Mouse (Mus musculus) limb, embryonic 14.5 days (tissue): Measurements from ENCODE around the gene Gria1. TPM values are rescaled to one million over a fixed set of nuclear protein-coding genes. Genes with fewer than 3 reads are reported as not detected.

ENCODE experiments used
- ATAC-seq: fragments of 200-750 bp; cut with Nextera tagmentation; 2 replicates; pipeline ENCODE4 v1.8.0; 2017; ENCODE audit warnings: low read depth, moderate number of reproducible peaks, moderate TSS enrichment; ENCODE audit not compliant: low FRiP score
- DNase-seq: peaks from one replicate; pipeline ENCODE4 v3.0.0-alpha.2; 2015; ENCODE audit warnings: low spot score
- H3K27ac ChIP-seq: fragments of 300-500 bp; sonication (generic); replicated peaks from 2 replicates; pipeline ENCODE4 v1.5.1; 2014; ENCODE audit warnings: low read depth, mild to moderate bottlenecking, low read length, moderate library complexity, mixed read lengths
- H3K27me3 ChIP-seq: fragments of 300-500 bp; sonication (generic); 2 replicates; pipeline ENCODE4 v1.6.1; 2014; ENCODE audit warnings: low read length, mixed read lengths; ENCODE audit not compliant: control insufficient read depth, insufficient read depth
- H3K36me3 ChIP-seq: fragments of 300-500 bp; sonication (generic); 2 replicates; pipeline ENCODE4 v1.6.1; 2014; ENCODE audit warnings: mild to moderate bottlenecking, low read length, moderate library complexity, mixed read lengths; ENCODE audit not compliant: control insufficient read depth, insufficient read depth
- H3K4me1 ChIP-seq: fragments of 300-500 bp; sonication (generic); 2 replicates; pipeline ENCODE4 v1.6.1; 2014; ENCODE audit warnings: antibody characterized with exemption, low read length, mixed read lengths; ENCODE audit not compliant: control insufficient read depth, insufficient read depth
- H3K4me2 ChIP-seq: fragments of 300-500 bp; sonication (generic); replicated peaks from 2 replicates; pipeline ENCODE4 v1.6.1; 2014; ENCODE audit warnings: low read depth, mild to moderate bottlenecking, low read length, moderate library complexity; ENCODE audit not compliant: severe bottlenecking
- H3K4me3 ChIP-seq: fragments of 300-500 bp; sonication (generic); replicated peaks from 2 replicates; pipeline ENCODE4 v1.5.1; 2014; ENCODE audit warnings: low read length
- H3K9ac ChIP-seq: fragments of 300-500 bp; sonication (generic); 2 replicates; pipeline ENCODE4 v1.6.1; 2014; ENCODE audit warnings: mild to moderate bottlenecking, low read depth, low read length, moderate library complexity; ENCODE audit not compliant: severe bottlenecking
- H3K9me3 ChIP-seq: fragments of 300-500 bp; sonication (generic); 2 replicates; pipeline ENCODE4 v1.6.1; 2016; ENCODE audit warnings: low read length; ENCODE audit not compliant: control insufficient read depth
- POLR2A ChIP-seq: fragments of 200-500 bp; IDR thresholded peaks from 2 replicates; pipeline ENCODE4 v1.8.0; 2012; ENCODE audit warnings: inconsistent platforms, mild to moderate bottlenecking, moderate library complexity, borderline replicate concordance; ENCODE audit not compliant: insufficient read depth, insufficient read length; ENCODE audit errors: extremely low read depth
- WGBS: fragments of 180-500 bp; shearing (Covaris S2); extraction: QIAGEN DNeasy Blood & Tissue Kit; methylation state at CpG from one replicate; pipeline ENCODE4 v1.1.7; 2014; 5-methylcytosine and 5-hydroxymethylcytosine counted together
- polyA plus RNA-seq, 2 experiments: library from polyadenylated mRNA; depleted of rRNA in 1 of 2; stranded (reverse) in 1 of 2; unstranded in 1 of 2; fragments of >200 nt; fragmentation: Nextera tagmentation in 1 of 2; extraction: Ambion mirVana in 1 of 2; gene quantifications; 2 replicates each; pipeline versions ENCODE4 v1.2.1 to v1.2.3; 2012 to 2014

Gene Gria1
- polyA plus RNA-seq, 2 experiments: 1.7 to 2.2 TPM

- no peaks in the 10 kb centered on the region for H3K9me3 ChIP-seq
- ATAC-seq (no peak), DNase-seq (no peak)
- no peaks in the 10 kb centered on the region for H3K27me3 ChIP-seq
- H3K27ac ChIP-seq: no peak overlapping the region
- H3K4me2 ChIP-seq: no peak overlapping the region
- H3K9ac ChIP-seq: no peak overlapping the region
- H3K4me1 ChIP-seq: no peaks in the 10 kb centered on the region
- 45% methylated on average over 3 of the region's 3 CpGs for WGBS
- TF ChIP-seq POLR2A: no peak
- H3K4me3 ChIP-seq: no peak overlapping the region
- H3K36me3 ChIP-seq: no peaks in the 10 kb centered on the region
These were observed 94.5 kb downstream of the Gria1 start for GRCm38 (mm10) chr11:57105683-57106082.

DNA sequence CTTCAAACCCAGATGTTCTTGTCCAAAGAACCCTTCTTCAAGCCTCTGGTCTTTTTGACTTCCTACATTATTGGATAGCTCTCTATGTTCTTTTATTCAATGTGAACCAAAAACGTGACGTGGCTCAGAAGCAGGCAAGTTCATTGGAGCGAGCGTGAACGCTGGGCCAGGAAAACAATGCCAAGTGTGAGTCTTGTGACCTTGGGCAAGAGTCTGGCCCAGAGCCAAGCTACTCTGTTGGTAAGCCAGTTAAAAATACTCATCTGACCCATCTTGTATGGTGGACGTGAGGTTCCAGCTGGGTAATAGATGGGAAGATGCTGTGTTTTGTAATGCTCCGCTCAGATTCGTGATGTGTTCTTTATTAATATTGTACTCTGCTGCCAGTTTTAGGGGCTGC, 101.2 kb downstream of the Gria1 start:
- 90% methylated on average over 8 of the region's 8 CpGs for WGBS
- Histone ChIP-seq H3K9me3 (no peaks in the 10 kb centered on the region), H3K36me3 (no peaks in the 10 kb centered on the region), H3K4me1 (no peaks in the 10 kb centered on the region), H3K4me3 (no peak overlapping the region), H3K27ac (no peak overlapping the region), H3K4me2 (no peak overlapping the region), H3K27me3 (no peaks in the 10 kb centered on the region), H3K9ac (no peak overlapping the region)
- DNase-seq (no peak), ATAC-seq (no peak)
- TF ChIP-seq POLR2A: no peak

GRCm38 (mm10) chr11:57114410-57114809, 103.2 kb downstream of the Gria1 start:
- no peak for TF ChIP-seq POLR2A
- no peaks in the 10 kb centered on the region for H3K27me3 ChIP-seq
- ATAC-seq (no peak), DNase-seq (no peak)
- no peak overlapping the region for H3K27ac ChIP-seq
- H3K9me3 ChIP-seq: no peaks in the 10 kb centered on the region
- no peaks in the 10 kb centered on the region for H3K36me3 ChIP-seq
- H3K4me2 ChIP-seq: no peak overlapping the region
- WGBS: 83% methylated on average over 5 of the region's 5 CpGs
- no peak overlapping the region for H3K4me3 ChIP-seq
- H3K9ac ChIP-seq: no peak overlapping the region
- H3K4me1 ChIP-seq: no peaks in the 10 kb centered on the region

GRCm38 (mm10) chr11:57127066-57127465, 115.9 kb downstream of the Gria1 start:
- H3K4me2 ChIP-seq: no peak overlapping the region
- no peaks in the 10 kb centered on the region for H3K27me3 ChIP-seq
- no peaks in the 10 kb centered on the region for H3K9me3 ChIP-seq
- no peak overlapping the region for H3K9ac ChIP-seq
- ATAC-seq: no peak
- DNase-seq: no peak
- no peaks in the 10 kb centered on the region for H3K36me3 ChIP-seq
- no peak for TF ChIP-seq POLR2A
- WGBS: 71% methylated on average over 8 of the region's 8 CpGs
- no peak overlapping the region for H3K4me3 ChIP-seq
- H3K4me1 ChIP-seq: no peaks in the 10 kb centered on the region
- H3K27ac ChIP-seq: no peak overlapping the region

DNA sequence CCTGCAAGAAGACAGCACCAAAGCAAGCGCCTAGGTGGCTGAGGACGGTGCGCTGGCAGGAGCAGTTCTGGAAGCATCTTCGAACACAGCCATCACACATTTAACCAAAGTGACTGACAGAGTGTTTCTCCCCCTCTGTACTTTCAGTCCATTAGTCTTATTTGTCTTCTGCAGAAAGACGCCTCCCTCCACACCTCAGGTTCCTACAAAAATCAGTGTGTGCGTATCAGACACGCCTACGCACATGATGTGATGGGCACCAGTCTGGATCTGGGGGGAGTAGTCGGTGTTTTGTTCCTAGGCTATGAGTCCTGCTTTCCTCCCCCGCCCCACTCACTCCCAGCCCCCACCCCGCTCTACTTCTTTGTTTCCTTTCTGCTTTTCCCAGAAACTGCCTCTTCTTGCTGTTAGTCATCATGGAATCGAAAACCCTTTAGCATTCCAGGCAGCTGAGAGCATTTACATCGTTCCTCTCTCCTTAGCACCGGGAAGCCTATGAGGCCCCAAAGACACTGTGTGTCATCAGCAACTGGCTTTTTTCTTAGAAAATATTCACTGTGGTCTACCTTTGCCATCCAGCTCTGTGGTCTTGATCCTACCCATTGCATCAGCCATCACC, 129.1 kb downstream of the Gria1 start:
- WGBS: 83% methylated on average over 14 of the region's 14 CpGs
- no peaks in the 10 kb centered on the region for H3K4me1 ChIP-seq
- TF ChIP-seq POLR2A: no peak
- DNase-seq (no peak), ATAC-seq (no peak)
- no peaks in the 10 kb centered on the region for H3K36me3 ChIP-seq
- no peak overlapping the region for H3K9ac ChIP-seq
- H3K27ac ChIP-seq: no peak overlapping the region
- H3K4me3 ChIP-seq: no peak overlapping the region
- no peaks in the 10 kb centered on the region for H3K9me3 ChIP-seq
- no peak overlapping the region for H3K4me2 ChIP-seq
- no peaks in the 10 kb centered on the region for H3K27me3 ChIP-seq

DNA sequence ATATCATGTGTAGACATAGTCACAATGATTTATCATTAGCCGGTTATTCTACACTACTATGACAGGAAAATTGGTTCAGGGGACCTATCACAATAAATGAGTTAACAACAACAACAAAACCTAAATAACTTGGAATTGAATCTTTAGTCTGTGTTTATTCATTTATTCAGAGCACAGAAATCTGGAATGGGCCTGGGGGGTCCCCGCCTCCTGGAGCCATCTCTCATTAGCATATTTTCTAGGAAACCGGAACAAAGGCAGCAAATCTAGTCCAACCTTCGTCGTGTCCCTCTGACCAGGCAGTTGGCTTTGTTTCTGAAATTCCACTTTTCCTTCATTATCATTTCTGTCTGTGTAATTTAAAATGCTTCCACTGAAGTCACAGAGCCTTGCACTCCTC, 132.5 kb downstream of the Gria1 start:
- Histone ChIP-seq H3K36me3 (no peaks in the 10 kb centered on the region), H3K9ac (no peak overlapping the region), H3K4me1 (no peaks in the 10 kb centered on the region), H3K27ac (no peak overlapping the region), H3K4me2 (no peak overlapping the region), H3K27me3 (no peaks in the 10 kb centered on the region), H3K9me3 (no peaks in the 10 kb centered on the region), H3K4me3 (no peak overlapping the region)
- 84% methylated on average over 5 of the region's 5 CpGs for WGBS
- no peak for ATAC-seq
- no peak for DNase-seq
- no peak for TF ChIP-seq POLR2A
